Mouse (Mus musculus) embryonic facial prominence, embryonic 15.5 days (tissue): ENCODE measurements around the gene Gpr137. TPM values are rescaled to one million over a fixed set of nuclear protein-coding genes. Genes with fewer than 3 reads are reported as not detected.
"Not testable (repeated sequence)": the region's sequence is repeated elsewhere in the genome, so short reads cannot be mapped to it uniquely, and the experiment has no call there.

Experiments used
- ATAC-seq: fragments of 200-750 bp; cut with Nextera tagmentation; 2 replicates; pipeline ENCODE4 v1.8.0; 2017; ENCODE audit warnings: low read depth, moderate TSS enrichment; ENCODE audit not compliant: insufficient number of reproducible peaks, low FRiP score, low TSS enrichment
- H3K27ac ChIP-seq: fragments of 300-500 bp; sonication (generic); replicated peaks from 2 replicates; pipeline ENCODE4 v1.5.1; 2015; ENCODE audit warnings: mild to moderate bottlenecking, inconsistent platforms
- H3K27me3 ChIP-seq: fragments of 300-500 bp; sonication (generic); 2 replicates; pipeline ENCODE4 v1.6.1; 2015; ENCODE audit warnings: inconsistent platforms
- H3K36me3 ChIP-seq: fragments of 300-500 bp; sonication (generic); 2 replicates; pipeline ENCODE4 v1.6.1; 2015; ENCODE audit warnings: mild to moderate bottlenecking, inconsistent platforms
- H3K4me1 ChIP-seq: fragments of 300-500 bp; sonication (generic); 2 replicates; pipeline ENCODE4 v1.6.1; 2015; ENCODE audit warnings: inconsistent platforms
- H3K4me2 ChIP-seq: fragments of 300-500 bp; sonication (generic); replicated peaks from 2 replicates; pipeline ENCODE4 v1.6.1; 2015; ENCODE audit warnings: mild to moderate bottlenecking, inconsistent platforms
- H3K4me3 ChIP-seq: fragments of 300-500 bp; sonication (generic); replicated peaks from 2 replicates; pipeline ENCODE4 v1.5.1; 2015; ENCODE audit warnings: mild to moderate bottlenecking, inconsistent platforms
- H3K9ac ChIP-seq: fragments of 300-500 bp; sonication (generic); 2 replicates; pipeline ENCODE4 v1.6.1; 2015; ENCODE audit warnings: inconsistent platforms
- H3K9me3 ChIP-seq: fragments of 300-500 bp; sonication (generic); replicated peaks from 2 replicates; pipeline ENCODE4 v1.6.1; 2016; ENCODE audit warnings: inconsistent platforms
- WGBS: fragments of 180-500 bp; shearing (Covaris S2); methylation state at CpG from one replicate; pipeline ENCODE4 v1.1.7; 2015; 5-methylcytosine and 5-hydroxymethylcytosine counted together
- polyA plus RNA-seq: library from polyadenylated mRNA; unstranded; fragments of >200 nt; fragmentation: Nextera tagmentation; extraction: Ambion mirVana; gene quantifications from 2 replicates; pipeline ENCODE4 v1.2.1, GENCODE M21; 2015

Gpr137 gene
- polyA plus RNA-seq, 1 experiment from 2014 or later, result 41.8 TPM

DNA sequence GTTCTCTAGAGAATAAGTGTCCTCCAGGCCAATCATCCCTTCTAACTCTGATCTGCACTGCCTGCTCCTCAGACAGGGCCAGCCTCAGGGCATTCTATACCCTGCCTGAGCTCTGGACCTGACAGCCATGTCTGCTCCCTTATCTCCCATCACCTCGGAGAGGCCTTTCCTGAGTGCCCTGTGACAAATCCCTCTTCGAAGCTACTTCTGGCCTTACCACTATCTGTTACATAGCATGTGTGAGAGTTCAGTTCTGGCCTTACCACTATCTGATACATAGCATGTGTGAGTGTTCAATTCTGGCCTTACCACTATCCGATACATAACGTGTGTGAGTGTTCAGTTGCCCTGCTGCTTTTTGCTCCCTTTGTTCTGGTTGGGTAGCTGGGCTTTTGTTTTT is 27.0 kb downstream of the Gpr137 start:
- H3K4me2 ChIP-seq, result no peak overlapping the region
- no peaks in the 10 kb centered on the region for H3K9me3 ChIP-seq
- WGBS, result 83% methylated on average over 4 of the region's 4 CpGs
- H3K4me1 ChIP-seq, result peaks cover 17% of the 10 kb centered on the region
- peaks cover 31% of the 10 kb centered on the region for H3K36me3 ChIP-seq
- H3K4me3 ChIP-seq, result no peak overlapping the region
- no peaks in the 10 kb centered on the region for H3K27me3 ChIP-seq
- H3K27ac ChIP-seq, result no peak overlapping the region
- no peak overlapping the region for H3K9ac ChIP-seq
- no peak for ATAC-seq

DNA sequence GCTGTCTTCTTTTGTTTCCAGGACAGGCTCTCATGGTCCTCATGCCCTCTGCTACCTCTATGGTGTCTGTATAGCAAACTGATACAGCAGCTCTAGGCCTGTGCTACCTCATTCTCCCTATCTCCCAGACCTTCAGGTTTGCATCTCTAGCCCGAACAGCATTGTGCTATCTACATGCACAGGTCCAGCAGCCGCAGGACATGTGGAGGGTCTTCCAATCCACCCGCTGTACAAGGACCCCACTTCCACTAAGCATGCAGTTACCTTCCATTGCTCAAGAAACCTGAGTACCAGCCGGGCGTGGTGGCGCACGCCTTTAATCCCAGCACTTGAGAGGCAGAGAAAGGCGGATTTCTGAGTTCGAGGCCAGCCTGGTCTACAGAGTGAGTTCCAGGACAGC is 27.7 kb downstream of the Gpr137 start:
- H3K9ac ChIP-seq, result no peak overlapping the region
- 86% methylated on average over 9 of the region's 9 CpGs for WGBS
- no peaks in the 10 kb centered on the region for H3K27me3 ChIP-seq
- H3K36me3 ChIP-seq, result peaks cover 31% of the 10 kb centered on the region
- H3K4me2 ChIP-seq, result no peak overlapping the region
- no peak overlapping the region for H3K27ac ChIP-seq
- no peak for ATAC-seq
- no peaks in the 10 kb centered on the region for H3K9me3 ChIP-seq
- H3K4me1 ChIP-seq, result peaks cover 11% of the 10 kb centered on the region
- no peak overlapping the region for H3K4me3 ChIP-seq

DNA sequence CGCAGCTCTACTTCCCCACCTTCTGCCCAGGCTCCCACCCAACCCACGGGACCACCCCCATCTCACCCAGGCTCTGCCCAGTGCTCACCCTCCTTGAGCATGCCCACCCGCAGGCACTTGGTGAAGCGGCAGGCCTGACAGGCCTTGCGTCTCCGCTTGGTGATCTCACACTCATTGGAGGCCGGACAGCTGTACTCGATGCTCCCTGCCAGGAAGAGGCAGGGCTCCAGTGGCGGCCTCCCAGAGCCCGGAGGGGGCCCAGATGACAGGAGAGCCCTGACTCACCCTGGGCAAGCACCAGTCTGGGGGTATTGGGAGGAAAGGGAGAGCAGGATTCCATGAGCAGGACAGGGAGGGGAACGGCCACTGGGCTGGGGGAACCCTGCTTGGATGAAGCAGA is 28.3 kb downstream of the Gpr137 start:
- no peak for ATAC-seq
- WGBS, result 78% methylated on average over 11 of the region's 11 CpGs
- peaks cover 11% of the 10 kb centered on the region for H3K4me1 ChIP-seq
- no peak overlapping the region for H3K4me3 ChIP-seq
- no peak overlapping the region for H3K27ac ChIP-seq
- H3K4me2 ChIP-seq, result no peak overlapping the region
- H3K36me3 ChIP-seq, result peaks cover 31% of the 10 kb centered on the region
- H3K9me3 ChIP-seq, result no peaks in the 10 kb centered on the region
- no peak overlapping the region for H3K9ac ChIP-seq
- H3K27me3 ChIP-seq, result no peaks in the 10 kb centered on the region

DNA sequence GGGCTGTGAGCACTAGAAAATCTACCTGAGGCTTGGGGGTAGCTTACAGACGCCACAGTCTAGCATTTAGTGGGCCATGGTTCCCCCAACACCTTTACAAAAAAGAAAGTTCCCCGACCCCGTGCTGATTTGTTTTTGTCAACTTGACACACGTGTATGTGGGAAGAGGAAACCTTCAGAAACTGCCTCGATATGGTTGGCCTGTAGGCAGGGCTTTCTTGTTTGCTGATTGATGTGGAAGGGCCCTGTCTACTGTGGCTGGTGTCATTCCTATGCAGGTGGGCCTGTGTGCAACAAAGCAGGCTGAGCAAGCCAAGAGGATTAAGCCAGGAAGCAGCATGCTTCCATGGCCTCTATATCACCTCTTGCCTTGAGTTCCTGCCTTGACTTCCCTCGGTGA is 29.2 kb downstream of the Gpr137 start:
- Histone ChIP-seq H3K9me3 (no peaks in the 10 kb centered on the region), H3K4me3 (no peak overlapping the region), H3K27ac (no peak overlapping the region), H3K36me3 (peaks cover 27% of the 10 kb centered on the region), H3K9ac (no peak overlapping the region), H3K4me2 (no peak overlapping the region), H3K27me3 (no peaks in the 10 kb centered on the region), H3K4me1 (peaks cover 19% of the 10 kb centered on the region)
- ATAC-seq, result no peak
- WGBS, result 81% methylated on average over 6 of the region's 6 CpGs

DNA sequence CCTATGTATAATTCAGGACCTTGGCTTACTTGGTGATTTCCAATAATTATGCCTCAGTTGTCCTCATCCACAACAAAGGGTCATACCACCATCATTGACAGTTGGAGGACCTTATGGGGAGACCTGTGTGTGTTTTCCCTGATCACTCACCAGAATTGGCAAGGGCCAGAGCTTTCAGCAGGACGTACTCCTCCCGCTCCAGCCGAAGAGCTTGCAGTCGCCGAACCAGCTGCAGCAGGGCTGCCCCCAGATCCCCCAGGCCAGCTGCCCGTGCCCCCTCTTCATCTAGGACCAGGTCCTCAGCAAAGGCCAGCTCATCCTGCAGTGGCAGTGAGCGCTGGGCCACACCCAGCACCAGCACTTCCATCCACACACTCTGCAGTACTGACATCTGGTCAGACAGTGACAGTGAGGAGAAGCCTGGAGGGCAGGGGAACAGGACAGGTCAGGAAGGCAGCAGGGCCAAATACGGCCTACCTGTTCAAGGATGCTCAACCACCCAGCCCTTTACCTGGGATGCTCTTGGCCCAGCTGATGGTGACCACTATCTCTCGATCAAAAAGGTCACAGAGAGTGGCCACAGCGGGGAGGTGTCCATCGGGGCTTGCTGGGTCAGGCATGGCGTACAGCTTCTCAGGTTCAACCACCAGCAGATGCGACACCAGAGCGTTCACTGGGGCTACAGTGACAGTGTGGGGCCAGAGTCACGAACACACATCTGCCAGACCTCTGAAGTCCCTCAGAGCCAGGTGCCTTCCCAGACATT is 29.9 kb downstream of the Gpr137 start:
- peaks cover 27% of the 10 kb centered on the region for H3K36me3 ChIP-seq
- ATAC-seq, result no peak
- no peak overlapping the region for H3K9ac ChIP-seq
- no peaks in the 10 kb centered on the region for H3K27me3 ChIP-seq
- no peak overlapping the region for H3K4me3 ChIP-seq
- H3K9me3 ChIP-seq, result no peaks in the 10 kb centered on the region
- no peak overlapping the region for H3K4me2 ChIP-seq
- 94% methylated on average over 15 of the region's 15 CpGs for whole genome bisulfite sequencing
- peaks cover 25% of the 10 kb centered on the region for H3K4me1 ChIP-seq
- H3K27ac ChIP-seq, result no peak overlapping the region

DNA sequence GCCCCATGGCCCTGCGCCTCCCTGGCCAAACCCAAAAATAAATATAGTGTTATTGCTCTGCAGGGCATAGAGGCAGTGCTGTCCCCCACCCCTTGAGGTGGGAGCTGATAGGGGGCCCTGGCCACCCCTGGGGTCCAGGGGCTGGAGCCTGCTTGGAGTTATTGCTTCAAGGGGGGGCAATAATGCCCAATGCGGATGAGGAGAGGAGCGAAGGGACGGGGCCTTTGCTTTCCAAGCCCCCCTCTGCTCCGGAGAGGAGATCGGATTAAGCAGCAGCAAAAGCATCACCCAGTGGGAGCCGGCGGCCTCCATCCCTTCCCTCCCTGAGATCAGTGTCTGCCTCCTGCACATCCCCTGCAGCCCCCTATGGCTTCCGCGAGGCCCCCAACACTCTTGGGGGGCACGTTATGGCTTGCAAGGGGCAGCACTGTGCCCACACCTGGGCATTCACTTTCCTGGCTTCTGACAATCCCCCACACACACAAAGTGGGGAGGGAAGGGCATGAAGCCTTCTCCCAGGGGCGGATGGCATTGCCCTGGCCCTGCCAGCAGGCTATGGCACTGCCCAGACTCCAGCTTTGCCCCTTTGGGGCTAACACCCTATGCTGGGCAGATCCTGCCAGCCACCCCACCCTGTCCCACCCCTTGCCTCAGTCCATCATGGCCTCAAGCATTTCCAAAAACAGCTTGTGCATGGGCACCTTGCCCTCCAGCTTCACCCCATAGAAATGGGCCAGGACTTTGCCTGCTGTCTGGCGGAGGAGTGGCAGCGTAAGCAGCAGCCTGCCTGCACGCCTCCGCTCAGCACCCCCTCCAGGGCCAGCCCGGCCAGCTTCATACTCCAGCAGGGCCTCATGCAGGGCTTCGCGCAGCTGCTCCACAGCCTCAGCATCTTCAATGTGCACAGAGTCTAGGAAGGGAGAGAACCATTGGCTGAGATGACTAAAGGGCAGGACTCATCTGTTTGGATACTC is 30.9 kb downstream of the Gpr137 start:
- Histone ChIP-seq H3K4me1 (peaks cover 26% of the 10 kb centered on the region), H3K27me3 (no peaks in the 10 kb centered on the region), H3K4me2 (peak overlapping the region; percentile 70), H3K27ac (no peak overlapping the region), H3K9ac (no peak overlapping the region), H3K9me3 (no peaks in the 10 kb centered on the region), H3K36me3 (peaks cover 35% of the 10 kb centered on the region), H3K4me3 (peak overlapping the region; percentile 66)
- WGBS, result 83% methylated on average over 19 of the region's 19 CpGs
- no peak for ATAC-seq

DNA sequence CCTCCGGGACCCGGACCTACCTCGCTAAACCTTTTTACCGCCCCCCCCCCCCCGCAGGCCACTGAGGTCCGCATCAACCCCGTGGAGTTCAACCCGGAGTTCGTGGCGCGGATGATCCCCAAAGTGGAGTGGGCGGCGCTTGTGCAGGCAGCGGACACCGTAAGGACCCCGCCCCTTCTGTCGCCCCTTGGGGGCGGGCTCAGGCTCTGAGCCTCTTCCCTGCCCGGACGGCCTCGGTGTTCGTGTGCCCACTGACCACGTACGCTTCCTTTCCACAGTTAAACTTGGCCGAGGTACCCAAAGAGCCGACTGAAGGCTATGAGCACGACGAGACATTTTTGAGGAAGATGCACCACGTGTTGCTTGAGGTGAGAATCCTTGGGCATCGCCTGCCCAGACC is 32.0 kb downstream of the Gpr137 start:
- H3K9me3 ChIP-seq, H3K27me3 ChIP-seq: not testable (repeated sequence)
- H3K27ac ChIP-seq, result peak overlapping the region; percentile 99
- peak; percentile 43; the same call in 1 of the 2 replicates for ATAC-seq
- H3K4me3 ChIP-seq, result peak overlapping the region; percentile 66
- under 1% methylated on average over 29 of the region's 30 CpGs for WGBS
- peak overlapping the region; percentile 70 for H3K4me2 ChIP-seq
- peak overlapping the region; percentile 63 for H3K9ac ChIP-seq
- peaks cover 44% of the 10 kb centered on the region for H3K36me3 ChIP-seq
- peaks cover 26% of the 10 kb centered on the region for H3K4me1 ChIP-seq

DNA sequence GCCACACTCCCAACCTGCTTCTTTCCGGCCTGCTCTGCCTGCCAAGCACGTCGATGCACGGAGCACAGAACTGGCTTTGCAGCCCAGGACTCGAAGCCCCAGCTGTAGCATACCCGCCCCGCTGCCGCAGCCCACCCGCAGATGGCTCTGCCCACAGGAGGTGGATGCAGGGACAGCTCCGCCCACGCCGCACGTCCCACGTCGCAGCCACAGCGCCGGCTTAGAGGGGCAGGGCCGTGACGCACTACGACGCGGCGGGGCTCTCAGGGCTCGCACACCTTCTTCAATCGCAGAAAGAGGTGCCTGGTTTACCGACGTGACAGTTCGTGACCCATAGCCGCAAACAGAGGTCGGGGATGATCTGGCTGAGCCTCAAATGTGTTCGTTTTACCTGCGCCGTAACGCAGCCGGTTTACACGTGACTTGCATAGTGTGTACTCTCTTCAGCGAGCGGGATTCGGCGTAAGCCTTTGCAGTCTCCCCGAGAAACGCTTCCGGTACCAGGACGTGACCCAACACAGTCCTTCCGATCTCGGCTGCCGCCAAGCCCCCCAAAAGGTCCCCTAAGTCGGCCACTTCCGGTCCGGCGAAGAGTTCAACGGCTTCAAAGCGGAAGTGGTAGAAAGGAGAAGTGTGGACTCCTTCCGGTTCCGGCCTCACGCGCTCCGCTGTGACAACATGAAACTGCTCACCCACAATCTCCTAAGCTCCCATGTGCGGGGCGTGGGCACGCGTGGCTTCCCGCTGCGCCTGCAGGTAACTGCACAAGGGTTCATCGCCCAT is 32.6 kb downstream of the Gpr137 start, which contains the start of the genes Trmt112 and Prdx5:
Gene Trmt112 (plus strand): TSS at position 192 of the 783 bp plus-strand sequence.
Gene Prdx5 (minus strand): TSS at position 600 of the 783 bp plus-strand sequence.
- peak; percentile 94 for ATAC-seq
- Histone ChIP-seq H3K4me3 (peak within 1 kb of the TSS; percentile 66), H3K4me1 (peaks cover 26% of the 10 kb centered on the region), H3K27ac (peak within 1 kb of the TSS; percentile 99), H3K9me3 (no peaks in the 10 kb centered on the region), H3K9ac (peak within 1 kb of the TSS; percentile 63), H3K36me3 (peaks cover 50% of the 10 kb centered on the region), H3K27me3 (no peaks in the 10 kb centered on the region), H3K4me2 (peak within 1 kb of the TSS; percentile 70)
- under 1% methylated on average over 65 of the region's 65 CpGs for WGBS

DNA sequence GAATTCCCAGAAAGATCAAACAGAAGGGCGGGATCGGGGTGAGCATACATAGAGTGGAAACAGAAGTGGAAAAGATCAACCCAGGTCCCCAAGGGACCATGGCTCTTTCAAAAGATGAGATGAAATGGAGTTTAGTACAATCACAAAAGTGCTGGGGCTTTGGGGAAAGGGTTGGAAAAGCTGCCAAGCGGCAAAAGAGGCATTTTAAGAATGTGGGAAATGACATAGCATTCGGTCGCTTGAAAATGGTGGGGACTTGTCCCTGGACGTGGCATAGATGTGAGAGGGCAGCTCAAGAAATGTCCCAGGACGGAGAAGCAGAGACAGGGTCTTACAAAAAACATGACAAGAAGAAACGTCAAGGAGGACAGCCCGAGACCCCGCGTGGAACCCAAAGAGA is 33.3 kb downstream of the Gpr137 start:
- H3K4me3 ChIP-seq, result peak overlapping the region; percentile 66
- no peaks in the 10 kb centered on the region for H3K27me3 ChIP-seq
- peak overlapping the region; percentile 63 for H3K9ac ChIP-seq
- peak overlapping the region; percentile 99 for H3K27ac ChIP-seq
- H3K9me3 ChIP-seq, result no peaks in the 10 kb centered on the region
- peak overlapping the region; percentile 70 for H3K4me2 ChIP-seq
- peaks cover 53% of the 10 kb centered on the region for H3K36me3 ChIP-seq
- no peak for ATAC-seq
- 3% methylated on average over 11 of the region's 11 CpGs for WGBS
- H3K4me1 ChIP-seq, result peaks cover 26% of the 10 kb centered on the region

DNA sequence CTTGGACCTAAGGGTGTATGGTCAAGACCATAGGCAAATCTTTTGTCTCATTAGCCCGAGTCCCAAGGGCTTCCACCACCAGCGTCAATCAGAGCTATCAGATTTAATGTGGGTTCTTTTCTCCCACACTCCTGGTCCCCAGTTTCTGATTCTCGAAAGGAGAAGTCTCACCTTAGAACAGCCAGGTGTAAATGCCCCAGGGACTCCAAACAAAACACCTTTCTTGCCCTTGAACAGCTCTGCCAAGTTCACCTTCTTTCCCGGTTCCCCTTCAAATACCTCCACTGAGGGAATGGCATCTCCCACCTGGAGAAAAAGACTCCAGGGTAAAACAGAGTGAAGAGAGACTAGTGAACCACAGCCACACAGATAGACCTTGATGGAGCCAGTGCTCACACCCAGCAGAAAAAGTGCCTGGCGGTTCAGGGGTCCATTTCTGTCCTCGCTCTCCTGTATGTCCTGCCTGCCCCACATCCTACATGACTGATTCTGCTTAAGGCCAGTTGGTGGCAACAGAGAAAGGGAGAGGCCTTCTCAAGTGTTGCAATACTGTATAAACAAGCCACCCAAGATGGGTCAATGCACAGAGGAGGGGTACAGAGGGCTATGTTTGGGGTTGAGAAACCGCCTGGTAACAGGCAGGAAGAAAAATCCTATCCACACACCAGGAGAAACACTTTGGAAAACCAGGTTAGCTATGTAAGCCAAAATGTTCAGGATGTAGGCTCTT is 34.3 kb downstream of the Gpr137 start:
- H3K9ac ChIP-seq, result 0 out of 2 replicates have a peak overlapping the region, but pooled peaks have one; percentile 28
- 75% methylated on average over 7 of the region's 7 CpGs for WGBS
- no peak overlapping the region; the same call in 1 of the 2 replicates for H3K27ac ChIP-seq
- H3K4me2 ChIP-seq, result peak overlapping the region; percentile 70
- no peaks in the 10 kb centered on the region for H3K9me3 ChIP-seq
- H3K4me1 ChIP-seq, result peaks cover 26% of the 10 kb centered on the region
- peaks cover 46% of the 10 kb centered on the region for H3K36me3 ChIP-seq
- ATAC-seq, result no peak
- no peaks in the 10 kb centered on the region for H3K27me3 ChIP-seq
- H3K4me3 ChIP-seq, result peak overlapping the region; percentile 66
